Mouse (Mus musculus): ENCODE measurements around the gene Tob1.

DNA sequence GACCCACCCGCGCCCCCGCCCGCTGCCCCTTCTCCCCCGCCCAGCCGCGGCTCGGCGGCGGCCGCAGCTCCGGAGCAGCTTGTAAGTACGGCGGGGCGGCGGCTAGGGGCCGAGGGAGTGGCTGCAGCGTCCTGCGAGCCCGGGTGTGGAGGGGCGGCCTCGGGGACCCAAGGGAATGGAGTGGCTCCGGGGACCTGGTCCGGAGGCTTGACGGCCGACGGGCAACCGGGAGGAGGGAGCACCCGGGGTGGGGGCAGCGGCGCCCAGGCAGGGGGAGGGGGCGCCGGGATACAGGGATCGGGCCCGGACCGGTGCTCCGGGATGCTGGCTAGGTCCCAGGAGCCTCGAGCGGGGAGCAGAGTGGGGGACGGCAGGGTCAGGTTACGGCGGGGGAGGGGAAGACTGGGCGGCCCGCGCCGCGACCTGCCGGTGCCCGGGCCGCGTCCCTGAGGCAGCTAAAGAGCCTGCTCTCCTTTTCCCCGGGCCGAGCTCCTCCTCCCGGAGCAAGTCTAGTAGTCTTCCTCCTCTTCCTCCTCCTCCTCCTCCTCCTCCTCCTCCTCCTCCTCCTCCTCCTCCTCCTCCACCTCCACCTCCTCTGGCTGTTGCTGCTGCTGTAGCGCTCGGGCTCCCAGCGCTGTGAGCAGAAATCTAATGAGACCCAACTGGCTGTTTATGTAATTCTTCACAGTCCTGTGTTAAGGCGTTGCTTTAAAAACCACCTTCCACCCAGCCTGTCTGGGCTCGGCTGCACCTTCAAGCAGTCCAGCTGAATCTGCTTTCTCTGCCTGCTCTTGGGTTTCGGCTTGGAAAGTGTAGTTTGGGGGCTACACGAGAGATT lies 616 bp downstream of the Tob1 start:
- no peak for TF ChIP-seq CTCF (IDR thresholded peaks at IDR 0.05; ENCODE audit: control insufficient read depth, insufficient read depth, insufficient read length)
- no peak for TF ChIP-seq USF1 (IDR thresholded peaks at IDR 0.05; ENCODE audit: low read depth)
- no peak for TF ChIP-seq CEBPB (IDR thresholded peaks at IDR 0.05; ENCODE audit: low read depth)
